Mouse (Mus musculus) megakaryocyte, embryonic 14.5 days (primary cell): ENCODE data around the gene Fyco1. TPM values are rescaled to one million over a fixed set of nuclear protein-coding genes. Genes with fewer than 3 reads are reported as not detected.
A peak's percentile ranks its signal among the peaks of the same experiment; 100 is the strongest.

Experiments
- H3K27me3 ChIP-seq: replicated peaks from 2 replicates; pipeline ENCODE3; 2012; ENCODE audit warnings: inconsistent platforms
- H3K36me3 ChIP-seq: replicated peaks from 2 replicates; pipeline ENCODE3; 2012; ENCODE audit warnings: low read length, inconsistent platforms, mixed read lengths
- H3K4me1 ChIP-seq: 2 replicates; pipeline ENCODE4 v1.6.1; 2012; ENCODE audit warnings: inconsistent platforms
- H3K4me3 ChIP-seq: replicated peaks from 2 replicates; pipeline ENCODE3; 2012; ENCODE audit warnings: moderate library complexity, mild to moderate bottlenecking, inconsistent platforms
- H3K9me3 ChIP-seq: 2 replicates; pipeline ENCODE4 v1.6.1; 2012; ENCODE audit warnings: inconsistent platforms
- FLI1 ChIP-seq: IDR thresholded peaks from 2 replicates; pipeline ENCODE4 v1.6.1; 2012; ENCODE audit warnings: low read length, inconsistent platforms, mixed read lengths
- GATA1 ChIP-seq: IDR thresholded peaks from 3 replicates; pipeline ENCODE4 v1.6.1; 2012; ENCODE audit warnings: mixed read lengths, low read length, inconsistent platforms, borderline replicate concordance
- polyA plus RNA-seq: library from polyadenylated mRNA; stranded (reverse); fragments of >175 nt; gene quantifications from 2 replicates; pipeline ENCODE4 v1.2.3, GENCODE M21; 2012; ENCODE audit warnings: low replicate concordance; ENCODE audit not compliant: insufficient read depth

The Fyco1 gene
- polyA plus RNA-seq, 1 experiment: 1.9 TPM

DNA sequence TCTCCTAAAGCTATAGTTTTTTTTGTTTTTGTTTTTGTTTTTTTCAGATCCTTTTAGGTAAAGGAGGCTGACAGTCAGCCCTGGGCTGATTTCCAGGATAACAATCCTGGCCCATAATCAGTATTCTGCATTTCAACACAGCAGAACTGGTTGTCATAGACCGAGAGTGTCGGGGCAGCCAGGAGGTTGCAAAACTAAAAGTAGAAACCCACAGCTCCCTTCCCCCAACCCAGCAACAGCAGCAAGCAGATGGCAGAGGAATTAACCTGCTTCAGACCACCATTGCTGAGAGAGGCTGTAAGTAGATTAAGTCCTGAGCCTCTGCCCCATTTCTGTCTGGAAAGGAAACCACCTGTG, 1.0 kb downstream of the Fyco1 start:
- TF ChIP-seq FLI1 (no peak), GATA1 (no peak)
- peaks cover 71% of the 10 kb centered on the region for H3K4me1 ChIP-seq

DNA sequence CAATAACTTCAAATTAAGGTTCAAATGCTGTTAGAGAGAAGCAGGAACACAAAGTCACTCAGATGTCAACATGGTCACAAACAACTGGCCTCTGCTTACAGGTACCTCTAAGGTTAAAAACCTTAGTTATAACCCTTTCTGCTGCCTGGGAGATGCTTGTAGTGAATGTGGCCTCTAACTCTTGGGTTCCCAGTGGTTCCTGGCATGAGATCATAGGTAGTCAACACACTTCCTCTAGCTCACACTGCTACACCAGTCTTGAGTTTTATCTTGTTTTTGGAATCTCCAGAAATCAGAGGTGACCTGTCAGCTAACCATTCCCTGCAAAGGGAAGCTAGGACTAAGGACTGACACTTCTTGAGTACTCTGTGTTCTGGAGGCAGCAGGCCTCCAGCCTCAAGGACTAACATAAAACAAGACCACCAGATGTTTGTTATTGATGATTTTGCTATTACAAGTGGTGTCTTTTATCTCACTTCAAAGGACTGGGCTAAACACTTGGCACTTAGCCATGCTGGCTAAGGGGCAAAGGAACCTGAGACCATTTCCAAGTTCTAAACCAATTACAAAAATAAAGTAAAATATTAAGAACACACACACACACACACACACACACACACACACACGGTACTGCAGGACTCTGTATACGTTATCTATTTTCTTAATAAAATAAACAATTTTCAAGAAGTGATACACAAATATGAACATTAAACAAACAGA, 1.6 kb downstream of the Fyco1 start:
- peaks cover 31% of the 10 kb centered on the region for H3K36me3 ChIP-seq
- TF ChIP-seq FLI1: no peak
- no peak for TF ChIP-seq GATA1
- H3K27me3 ChIP-seq: no peaks in the 10 kb centered on the region
- no peaks in the 10 kb centered on the region for H3K9me3 ChIP-seq
- H3K4me1 ChIP-seq: peaks cover 71% of the 10 kb centered on the region
- peak overlapping the region; percentile 96 for H3K4me3 ChIP-seq

More for the DNA sequence above, 1.0 kb downstream of the Fyco1 start:
- Histone ChIP-seq H3K9me3 (no peaks in the 10 kb centered on the region), H3K27me3 (no peaks in the 10 kb centered on the region), H3K4me3 (peak overlapping the region; percentile 96), H3K36me3 (peaks cover 31% of the 10 kb centered on the region)

DNA sequence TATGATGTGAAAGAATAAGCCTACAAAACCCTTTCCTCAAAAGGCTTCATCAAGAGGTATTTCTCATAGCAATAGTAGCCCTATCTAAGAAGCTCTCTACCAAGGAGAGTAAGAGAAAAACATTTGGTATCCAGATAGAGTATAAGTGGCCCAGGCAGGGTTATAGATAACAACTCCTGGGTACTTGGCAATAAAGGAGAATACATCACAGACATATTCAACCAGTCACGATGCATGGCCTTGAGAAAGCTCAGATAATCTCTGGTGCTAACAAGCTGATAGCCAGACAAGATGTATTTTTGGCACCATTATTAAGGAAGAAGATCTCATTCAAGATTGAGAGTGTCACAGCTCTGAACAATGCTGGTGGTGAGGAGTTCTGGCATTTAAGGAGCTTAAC, 5.2 kb downstream of the Fyco1 start:
- Histone ChIP-seq H3K36me3 (peaks cover 60% of the 10 kb centered on the region), H3K4me3 (no peak overlapping the region), H3K9me3 (no peaks in the 10 kb centered on the region), H3K27me3 (no peaks in the 10 kb centered on the region), H3K4me1 (peaks cover 82% of the 10 kb centered on the region)
- TF ChIP-seq FLI1 (no peak), GATA1 (no peak)

DNA sequence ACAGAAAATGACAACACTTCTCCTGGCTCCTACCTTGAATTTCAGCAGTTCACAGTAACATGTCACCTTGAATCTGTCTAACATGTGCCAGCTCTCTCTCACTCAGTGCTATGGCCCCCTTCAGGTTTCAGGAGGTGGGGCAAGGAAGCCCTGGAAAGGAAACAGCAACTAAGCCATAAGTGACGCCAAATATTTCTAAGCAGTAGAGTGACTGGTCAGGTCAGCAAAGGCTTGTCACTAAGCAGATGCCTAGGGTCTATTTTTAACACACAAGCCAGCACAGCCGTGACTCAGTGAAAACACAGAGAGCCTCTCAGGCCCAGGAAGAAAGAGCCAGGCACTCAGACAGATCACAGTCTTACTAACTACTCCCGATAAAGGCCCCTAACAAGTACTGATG, 6.6 kb downstream of the Fyco1 start:
- Histone ChIP-seq H3K9me3 (no peaks in the 10 kb centered on the region), H3K36me3 (peaks cover 73% of the 10 kb centered on the region), H3K4me1 (peaks cover 83% of the 10 kb centered on the region), H3K4me3 (peak overlapping the region; percentile 86), H3K27me3 (no peaks in the 10 kb centered on the region)
- no peak for TF ChIP-seq GATA1
- no peak for TF ChIP-seq FLI1

DNA sequence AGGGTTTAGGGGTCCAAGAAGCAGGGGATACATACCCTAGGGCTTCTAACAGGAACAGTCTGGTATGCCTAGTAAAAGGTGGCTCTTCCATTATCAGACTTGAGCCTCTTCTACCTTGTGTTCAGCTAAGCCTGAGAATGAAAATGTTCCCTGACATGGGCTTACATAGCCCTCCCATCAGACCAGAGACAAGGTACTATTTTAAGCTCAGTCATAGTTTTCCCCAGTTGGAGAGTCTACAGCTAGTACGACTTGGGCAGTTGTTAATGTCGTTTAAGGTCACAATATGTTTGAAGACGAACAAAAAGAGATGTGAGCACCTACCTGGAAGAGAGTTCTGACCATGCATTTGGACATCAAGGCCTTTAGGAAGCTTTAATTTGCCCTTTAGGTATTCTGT, 7.2 kb downstream of the Fyco1 start:
- Histone ChIP-seq H3K27me3 (no peaks in the 10 kb centered on the region), H3K9me3 (no peaks in the 10 kb centered on the region), H3K36me3 (peaks cover 77% of the 10 kb centered on the region), H3K4me1 (peaks cover 76% of the 10 kb centered on the region), H3K4me3 (peak overlapping the region; percentile 86)
- TF ChIP-seq FLI1: no peak
- TF ChIP-seq GATA1: no peak

DNA sequence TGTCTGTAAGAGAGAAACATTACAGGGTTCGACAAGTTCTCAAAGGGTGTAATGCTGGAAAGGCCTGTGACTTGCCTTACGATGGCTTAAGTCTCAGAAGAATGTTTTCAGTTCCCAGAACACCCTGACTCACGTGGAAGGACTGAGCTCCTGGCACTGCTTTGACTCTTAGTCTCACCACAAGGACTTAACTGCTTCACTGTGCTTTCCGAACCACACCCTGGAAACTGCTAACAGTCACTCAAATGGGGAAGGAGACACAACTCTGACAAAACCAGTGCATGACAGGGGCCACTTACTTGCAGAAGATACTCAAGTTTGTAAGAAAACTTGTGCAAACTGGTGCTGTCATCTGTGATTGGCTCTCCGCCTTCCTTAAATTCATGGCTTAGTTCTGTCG, 11.5 kb downstream of the Fyco1 start:
- no peak overlapping the region for H3K4me3 ChIP-seq
- H3K27me3 ChIP-seq: no peaks in the 10 kb centered on the region
- no peak for TF ChIP-seq GATA1
- TF ChIP-seq FLI1: no peak
- no peaks in the 10 kb centered on the region for H3K9me3 ChIP-seq
- peaks cover 91% of the 10 kb centered on the region for H3K36me3 ChIP-seq
- peaks cover 40% of the 10 kb centered on the region for H3K4me1 ChIP-seq

DNA sequence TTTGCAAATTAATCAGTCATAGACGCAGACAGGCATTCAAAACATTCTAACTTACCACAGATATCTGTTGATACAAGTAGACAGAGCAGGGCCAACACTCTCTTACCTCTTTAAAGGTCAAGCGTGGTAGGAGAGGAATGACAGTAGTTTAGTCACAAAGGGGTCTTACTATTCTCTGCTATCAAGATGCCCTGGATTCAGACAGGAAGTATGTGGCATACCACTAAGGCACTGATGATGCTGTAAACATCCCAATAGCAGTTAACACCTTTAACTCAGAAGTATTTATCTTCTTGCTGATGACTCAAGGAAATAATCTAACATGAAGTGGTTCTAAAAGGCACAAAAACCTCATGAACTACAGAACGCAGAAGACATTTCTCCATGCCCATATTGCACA, 15.8 kb downstream of the Fyco1 start:
- no peaks in the 10 kb centered on the region for H3K27me3 ChIP-seq
- no peak overlapping the region for H3K4me3 ChIP-seq
- peaks cover 6% of the 10 kb centered on the region; the same call in 1 of the 2 replicates for H3K4me1 ChIP-seq
- TF ChIP-seq FLI1 (no peak), GATA1 (no peak)
- no peaks in the 10 kb centered on the region for H3K9me3 ChIP-seq
- peaks cover 97% of the 10 kb centered on the region for H3K36me3 ChIP-seq

DNA sequence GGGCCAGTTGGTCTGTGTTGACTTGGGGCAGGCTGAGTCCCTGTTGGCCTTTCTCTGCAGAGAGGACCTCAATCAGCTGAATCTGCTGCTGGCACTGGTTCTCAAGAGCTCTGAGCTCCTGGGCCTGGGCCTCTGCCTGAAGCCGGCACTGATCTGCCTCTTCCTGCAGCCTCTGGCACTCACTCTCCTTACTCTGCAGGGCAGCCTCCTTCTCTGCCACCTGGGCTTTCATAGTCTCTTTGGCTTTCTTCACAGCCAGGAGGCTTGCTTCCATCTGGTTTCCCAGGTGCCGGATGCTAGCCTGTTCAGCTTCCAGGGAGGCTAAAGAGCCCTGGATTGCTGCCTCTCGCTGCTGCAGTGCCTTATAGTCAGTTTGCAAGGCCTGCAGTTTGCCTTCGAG, 22.8 kb downstream of the Fyco1 start:
- Histone ChIP-seq H3K9me3 (no peaks in the 10 kb centered on the region), H3K4me1 (peaks cover 46% of the 10 kb centered on the region), H3K4me3 (no peak overlapping the region), H3K36me3 (peaks cover 97% of the 10 kb centered on the region), H3K27me3 (no peaks in the 10 kb centered on the region)
- TF ChIP-seq GATA1 (no peak), FLI1 (no peak)

DNA sequence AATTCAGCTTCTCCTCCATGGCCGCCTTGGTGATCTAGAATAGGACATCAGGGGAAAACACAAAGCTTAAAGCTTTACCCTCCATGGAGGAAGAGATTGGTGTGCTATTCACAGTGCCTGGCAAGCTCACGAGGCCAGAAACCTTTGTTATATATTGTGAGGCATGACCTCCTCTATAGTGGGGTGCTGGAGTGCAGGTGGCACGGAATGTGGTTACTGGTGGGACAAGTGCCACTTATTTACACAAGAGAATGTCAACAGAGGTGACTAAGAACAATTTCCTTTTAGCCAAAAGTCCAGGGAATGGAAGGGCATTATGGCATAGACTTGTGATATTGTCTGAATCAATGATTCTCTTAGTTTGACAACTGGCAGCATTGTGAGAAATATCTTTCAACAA, 25.1 kb downstream of the Fyco1 start:
- Histone ChIP-seq H3K9me3 (no peaks in the 10 kb centered on the region), H3K27me3 (no peaks in the 10 kb centered on the region), H3K36me3 (peaks cover 100% of the 10 kb centered on the region), H3K4me1 (peaks cover 46% of the 10 kb centered on the region), H3K4me3 (no peak overlapping the region)
- TF ChIP-seq GATA1: no peak
- TF ChIP-seq FLI1: no peak

DNA sequence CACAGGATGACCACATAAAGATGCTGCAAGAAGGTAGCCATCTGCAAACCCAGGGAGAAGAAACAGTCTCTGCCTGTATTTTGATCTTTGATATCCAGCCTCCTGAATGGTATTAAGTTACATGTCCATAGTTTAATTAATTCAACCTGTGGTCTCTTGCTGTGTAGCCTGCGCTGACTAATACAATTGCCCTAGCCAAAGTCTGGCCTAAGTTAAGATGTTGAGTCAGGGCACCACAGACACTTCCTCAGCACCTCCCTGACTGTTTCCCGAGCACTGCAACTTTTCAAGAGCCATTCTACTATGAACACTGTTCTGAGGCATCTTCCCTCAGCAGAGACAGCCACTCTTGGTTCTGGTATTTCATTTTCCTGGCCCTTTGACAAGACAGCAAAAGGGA, 33.1 kb downstream of the Fyco1 start:
- no peaks in the 10 kb centered on the region for H3K9me3 ChIP-seq
- peaks cover 5% of the 10 kb centered on the region; the same call in 1 of the 2 replicates for H3K4me1 ChIP-seq
- H3K27me3 ChIP-seq: peaks cover 2% of the 10 kb centered on the region
- H3K36me3 ChIP-seq: peaks cover 100% of the 10 kb centered on the region
- no peak for TF ChIP-seq GATA1
- no peak for TF ChIP-seq FLI1
- no peak overlapping the region for H3K4me3 ChIP-seq

DNA sequence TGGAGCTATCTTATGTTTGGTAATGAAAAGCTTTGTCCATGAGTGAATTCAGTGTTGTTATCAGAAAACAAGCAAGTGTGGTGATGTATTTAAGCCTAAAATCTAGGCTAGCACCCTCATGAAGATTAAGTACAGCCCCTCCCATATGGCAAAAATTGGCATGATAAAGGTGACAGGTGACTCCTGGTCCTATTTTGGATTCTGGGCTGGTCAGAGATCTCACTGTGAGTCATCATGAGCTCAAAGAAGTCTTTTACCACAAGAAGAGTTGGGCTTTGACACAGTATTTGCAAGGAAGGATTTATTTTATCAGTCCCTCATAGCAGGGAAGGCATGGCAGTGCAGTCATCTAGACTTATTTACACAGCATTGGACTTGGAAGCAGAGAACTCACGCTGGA, 35.7 kb downstream of the Fyco1 start:
- H3K36me3 ChIP-seq: peaks cover 100% of the 10 kb centered on the region
- H3K4me3 ChIP-seq: no peak overlapping the region
- no peaks in the 10 kb centered on the region for H3K9me3 ChIP-seq
- H3K27me3 ChIP-seq: peaks cover 2% of the 10 kb centered on the region
- TF ChIP-seq GATA1 (no peak), FLI1 (no peak)
- H3K4me1 ChIP-seq: peaks cover 12% of the 10 kb centered on the region
